Mouse (Mus musculus) lung, embryonic 14.5 days (tissue): Measurements from ENCODE around the gene Ear14. TPM values are rescaled to one million over a fixed set of nuclear protein-coding genes. Genes with fewer than 3 reads are reported as not detected.
A peak's percentile ranks its signal among the peaks of the same experiment; 100 is the strongest.
"Not testable (repeated sequence)": the region's sequence is repeated elsewhere in the genome, so short reads cannot be mapped to it uniquely, and the experiment has no call there.

Source experiments
- ATAC-seq: fragments of 200-750 bp; cut with Nextera tagmentation; 2 replicates; pipeline ENCODE4 v1.8.0; 2017; ENCODE audit warnings: mild to moderate bottlenecking, moderate TSS enrichment, moderate library complexity; ENCODE audit not compliant: insufficient read depth
- DNase-seq: peaks from one replicate; pipeline ENCODE4 v3.0.0-alpha.2; 2015
- H3K27ac ChIP-seq: fragments of 300-500 bp; sonication (generic); 2 replicates; pipeline ENCODE4 v1.5.1; 2014; ENCODE audit warnings: low read depth, mild to moderate bottlenecking, moderate library complexity
- H3K27me3 ChIP-seq: fragments of 300-500 bp; sonication (generic); 2 replicates; pipeline ENCODE4 v1.6.1; 2014; ENCODE audit warnings: low read length, control low read depth; ENCODE audit not compliant: insufficient read depth
- H3K36me3 ChIP-seq: fragments of 300-500 bp; sonication (generic); 2 replicates; pipeline ENCODE4 v1.6.1; 2014; ENCODE audit warnings: control low read depth; ENCODE audit not compliant: insufficient read depth
- H3K4me1 ChIP-seq: fragments of 300-500 bp; sonication (generic); 2 replicates; pipeline ENCODE4 v1.6.1; 2014; ENCODE audit warnings: antibody characterized with exemption, control low read depth; ENCODE audit not compliant: insufficient read depth
- H3K4me2 ChIP-seq: fragments of 300-500 bp; sonication (generic); 2 replicates; pipeline ENCODE4 v1.6.1; 2014; ENCODE audit warnings: mild to moderate bottlenecking
- H3K4me3 ChIP-seq: fragments of 300-500 bp; sonication (generic); 2 replicates; pipeline ENCODE4 v1.5.1; 2014; ENCODE audit warnings: low read depth, low read length
- H3K9ac ChIP-seq: fragments of 300-500 bp; sonication (generic); 2 replicates; pipeline ENCODE4 v1.6.1; 2014
- H3K9me3 ChIP-seq: fragments of 300-500 bp; sonication (generic); 2 replicates; pipeline ENCODE4 v1.6.1; 2016; ENCODE audit warnings: low read depth, low read length, control low read depth
- CTCF ChIP-seq: IDR thresholded peaks from 2 replicates; pipeline ENCODE4 v1.5.1; 2016; ENCODE audit warnings: antibody characterized with exemption, low read depth
- whole genome bisulfite sequencing: fragments of 180-500 bp; shearing (Covaris S2); extraction: QIAGEN DNeasy Blood & Tissue Kit; methylation state at CpG from one replicate; pipeline ENCODE4 v1.1.7; 2014; 5-methylcytosine and 5-hydroxymethylcytosine counted together
- polyA plus RNA-seq: library from polyadenylated mRNA; unstranded; fragments of >200 nt; fragmentation: Nextera tagmentation; extraction: Ambion mirVana; gene quantifications from 2 replicates; pipeline ENCODE4 v1.2.1, GENCODE M21; 2014

The Ear14 gene
- polyA plus RNA-seq, 1 experiment from 2014 or later, result not detected

- DNase-seq, result peak; percentile 80
- WGBS, result 33% methylated on average over 9 of the region's 9 CpGs
- H3K4me2 ChIP-seq, H3K27me3 ChIP-seq, H3K9ac ChIP-seq, H3K4me3 ChIP-seq, H3K4me1 ChIP-seq, H3K27ac ChIP-seq, H3K36me3 ChIP-seq, H3K9me3 ChIP-seq: not testable (repeated sequence)
- TF ChIP-seq CTCF, result peak; percentile 72
- peak; percentile 28; the same call in 1 of the 2 replicates for ATAC-seq
Observed at GRCm38 (mm10) chr14:51172095-51172865, 30.9 kb upstream of the Ear14 start.

- H3K9me3 ChIP-seq, H3K4me1 ChIP-seq, H3K4me3 ChIP-seq, DNase-seq, H3K9ac ChIP-seq, H3K27me3 ChIP-seq, ATAC-seq, H3K36me3 ChIP-seq, H3K27ac ChIP-seq, H3K4me2 ChIP-seq: not testable (repeated sequence)
- WGBS, result 49% methylated on average over 4 of the region's 4 CpGs
Observed at GRCm38 (mm10) chr14:51172947-51173346, 30.2 kb upstream of the Ear14 start.

GRCm38 (mm10) chr14:51173843-51174242 lies 29.3 kb upstream of the Ear14 start:
- H3K36me3 ChIP-seq, result no peaks in the 10 kb centered on the region
- no peak overlapping the region for H3K4me3 ChIP-seq
- ATAC-seq (no peak), DNase-seq (no peak)
- no peak overlapping the region for H3K4me2 ChIP-seq
- no peak for TF ChIP-seq CTCF
- no peaks in the 10 kb centered on the region for H3K27me3 ChIP-seq
- no peaks in the 10 kb centered on the region for H3K4me1 ChIP-seq
- H3K9me3 ChIP-seq, result no peaks in the 10 kb centered on the region
- no peak overlapping the region for H3K27ac ChIP-seq
- H3K9ac ChIP-seq, result no peak overlapping the region
- 82% methylated on average over 4 of the region's 4 CpGs for WGBS

- H3K4me1 ChIP-seq, H3K4me3 ChIP-seq, H3K9ac ChIP-seq, DNase-seq, H3K4me2 ChIP-seq, H3K9me3 ChIP-seq, H3K27ac ChIP-seq, ATAC-seq, H3K27me3 ChIP-seq, H3K36me3 ChIP-seq: not testable (repeated sequence)
- 72% methylated on average over 2 of the region's 2 CpGs for WGBS
Observed at GRCm38 (mm10) chr14:51181051-51181450, 22.1 kb upstream of the Ear14 start.

- H3K9ac ChIP-seq, result no peak overlapping the region
- no peak for ATAC-seq
- no peaks in the 10 kb centered on the region for H3K27me3 ChIP-seq
- H3K4me1 ChIP-seq, result no peaks in the 10 kb centered on the region
- no peak overlapping the region for H3K4me2 ChIP-seq
- TF ChIP-seq CTCF, result no peak
- H3K36me3 ChIP-seq, result no peaks in the 10 kb centered on the region
- no peak overlapping the region for H3K4me3 ChIP-seq
- no peaks in the 10 kb centered on the region for H3K9me3 ChIP-seq
- H3K27ac ChIP-seq, result no peak overlapping the region
- WGBS, result 87% methylated on average over 4 of the region's 4 CpGs
- DNase-seq, result no peak
Observed at GRCm38 (mm10) chr14:51195681-51196080, 7.5 kb upstream of the Ear14 start.

GRCm38 (mm10) chr14:51199098-51200023 lies 3.8 kb upstream of the Ear14 start, which contains the start of gene Ang2:
Gene Ang2 (minus strand): TSS chr14:51199148.
- no peaks in the 10 kb centered on the region for H3K9me3 ChIP-seq
- 72% methylated on average over 5 of the region's 5 CpGs for WGBS
- H3K36me3 ChIP-seq, result no peaks in the 10 kb centered on the region
- H3K4me3 ChIP-seq, result no peak within 1 kb of the TSS
- H3K4me1 ChIP-seq, result no peaks in the 10 kb centered on the region
- DNase-seq (no peak), ATAC-seq (no peak)
- H3K27ac ChIP-seq, result no peak within 1 kb of the TSS
- no peaks in the 10 kb centered on the region for H3K27me3 ChIP-seq
- no peak within 1 kb of the TSS for H3K9ac ChIP-seq
- no peak for TF ChIP-seq CTCF
- no peak within 1 kb of the TSS for H3K4me2 ChIP-seq

- H3K9me3 ChIP-seq, result no peaks in the 10 kb centered on the region
- no peak overlapping the region for H3K27ac ChIP-seq
- no peak overlapping the region for H3K9ac ChIP-seq
- no peak for DNase-seq
- H3K4me3 ChIP-seq, result no peak overlapping the region
- no peak for ATAC-seq
- no peaks in the 10 kb centered on the region for H3K36me3 ChIP-seq
- WGBS, result 93% methylated on average over 2 of the region's 2 CpGs
- no peak for TF ChIP-seq CTCF
- no peak overlapping the region for H3K4me2 ChIP-seq
- no peaks in the 10 kb centered on the region for H3K4me1 ChIP-seq
- no peaks in the 10 kb centered on the region for H3K27me3 ChIP-seq
Observed at GRCm38 (mm10) chr14:51200054-51200453, 3.1 kb upstream of the Ear14 start.
